Mouse (Mus musculus): ENCODE measurements at regions not wholly inside any gene's neighbourhood (a gene's known extent, or its start where the extent isn't known, plus 50 kb on each side); places are given as distances from the start of the nearest gene placed in this dataset.

DNA sequence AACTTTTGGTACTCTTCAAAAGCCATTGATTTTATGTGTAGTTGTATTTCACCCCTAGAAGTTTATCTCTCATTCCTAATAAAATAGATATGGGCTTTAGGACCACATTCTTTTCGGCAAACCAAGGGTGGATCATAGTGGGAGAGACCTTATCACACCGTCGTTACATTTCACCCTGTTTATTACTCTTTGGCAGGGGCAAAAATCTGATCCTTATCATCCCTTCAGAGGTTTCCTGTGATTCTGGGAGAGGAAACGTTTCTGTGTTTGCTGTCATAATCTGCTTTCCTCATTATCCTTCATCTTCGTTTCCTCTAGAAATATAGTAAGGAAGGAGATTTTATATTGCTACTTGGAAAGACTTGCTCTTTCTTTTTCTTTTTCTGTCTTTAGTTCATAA lies 290.0 kb upstream of the Hs3st1 start:
- TF ChIP-seq CTCF (IDR thresholded peaks at IDR 0.05; ENCODE audit: low read depth, low read length), result no peak
- no peak for TF ChIP-seq POLR2A (IDR thresholded peaks at IDR 0.05; ENCODE audit: insufficient read depth, low read length)
- TF ChIP-seq EP300 (IDR thresholded peaks at IDR 0.05; ENCODE audit: insufficient read depth, low read depth, low read length), result no peak

All from ES-Bruce4 (cell line).